Mouse (Mus musculus) frontal cortex, adult (tissue): Measurements from ENCODE around the gene AI413582.
A peak's percentile ranks its signal among the peaks of the same experiment; 100 is the strongest.

Source experiments
- ATAC-seq: cut with Nextera tagmentation; 2 replicates; pipeline ENCODE4 v1.9.2; 2017; ENCODE audit warnings: mild to moderate bottlenecking, moderate library complexity, mixed read lengths; ENCODE audit not compliant: low TSS enrichment

The AI413582 gene

DNA sequence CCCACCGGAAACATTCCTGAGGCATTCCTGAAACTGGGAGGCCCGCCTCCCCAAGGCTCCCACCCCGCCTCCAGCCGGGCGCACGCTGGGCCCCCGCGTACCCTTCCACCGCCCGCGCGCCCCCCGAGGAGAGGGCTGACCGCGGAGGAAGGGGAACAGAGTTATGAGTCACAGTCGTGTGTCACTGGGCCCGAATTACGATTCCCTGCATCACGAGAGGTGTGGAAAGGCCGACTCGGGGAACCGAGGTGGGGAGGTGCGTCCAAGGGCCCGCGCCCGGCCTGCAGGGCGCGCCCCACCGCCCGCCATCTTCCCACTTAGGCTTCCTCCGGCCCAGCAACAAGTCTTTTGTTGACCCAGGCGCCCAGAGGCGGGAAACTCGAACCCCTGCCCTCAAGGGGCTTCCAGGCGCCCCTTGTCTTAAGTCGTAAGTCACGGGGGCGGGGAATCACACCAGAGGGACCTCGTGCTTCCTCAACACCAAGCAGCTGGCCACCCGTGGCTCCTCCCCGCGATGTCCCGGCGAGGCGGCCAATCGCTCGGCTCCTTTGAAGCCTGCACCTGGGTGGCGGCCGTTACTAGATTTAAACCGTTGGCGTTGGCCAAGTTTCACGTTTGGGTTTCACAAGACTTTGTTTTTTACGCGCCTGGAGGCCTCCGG lies 9.9 kb downstream of the AI413582 start:
- ATAC-seq, result no peak

DNA sequence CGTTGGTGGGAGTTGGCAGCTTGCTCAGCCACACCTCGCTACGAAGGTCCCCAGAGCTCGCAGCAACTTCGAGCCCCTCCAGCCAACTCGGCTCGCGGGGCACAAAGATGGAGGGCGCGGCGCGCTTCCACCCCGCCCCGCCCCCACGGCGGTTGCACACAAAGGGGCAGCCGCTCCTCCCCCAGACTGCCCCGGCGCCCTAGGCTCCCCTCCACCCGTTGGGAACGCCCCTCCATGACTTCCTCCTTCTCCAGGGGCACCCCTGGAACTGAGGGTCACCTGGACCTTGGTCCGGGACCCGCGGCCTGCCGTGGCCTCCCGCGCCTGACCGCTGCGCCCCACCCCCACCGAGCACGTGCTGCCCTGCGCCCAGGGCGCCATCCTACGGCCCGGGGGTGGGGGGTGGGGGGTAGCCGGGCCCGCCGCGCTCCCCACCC lies 10.5 kb downstream of the AI413582 start:
- no peak for ATAC-seq

DNA sequence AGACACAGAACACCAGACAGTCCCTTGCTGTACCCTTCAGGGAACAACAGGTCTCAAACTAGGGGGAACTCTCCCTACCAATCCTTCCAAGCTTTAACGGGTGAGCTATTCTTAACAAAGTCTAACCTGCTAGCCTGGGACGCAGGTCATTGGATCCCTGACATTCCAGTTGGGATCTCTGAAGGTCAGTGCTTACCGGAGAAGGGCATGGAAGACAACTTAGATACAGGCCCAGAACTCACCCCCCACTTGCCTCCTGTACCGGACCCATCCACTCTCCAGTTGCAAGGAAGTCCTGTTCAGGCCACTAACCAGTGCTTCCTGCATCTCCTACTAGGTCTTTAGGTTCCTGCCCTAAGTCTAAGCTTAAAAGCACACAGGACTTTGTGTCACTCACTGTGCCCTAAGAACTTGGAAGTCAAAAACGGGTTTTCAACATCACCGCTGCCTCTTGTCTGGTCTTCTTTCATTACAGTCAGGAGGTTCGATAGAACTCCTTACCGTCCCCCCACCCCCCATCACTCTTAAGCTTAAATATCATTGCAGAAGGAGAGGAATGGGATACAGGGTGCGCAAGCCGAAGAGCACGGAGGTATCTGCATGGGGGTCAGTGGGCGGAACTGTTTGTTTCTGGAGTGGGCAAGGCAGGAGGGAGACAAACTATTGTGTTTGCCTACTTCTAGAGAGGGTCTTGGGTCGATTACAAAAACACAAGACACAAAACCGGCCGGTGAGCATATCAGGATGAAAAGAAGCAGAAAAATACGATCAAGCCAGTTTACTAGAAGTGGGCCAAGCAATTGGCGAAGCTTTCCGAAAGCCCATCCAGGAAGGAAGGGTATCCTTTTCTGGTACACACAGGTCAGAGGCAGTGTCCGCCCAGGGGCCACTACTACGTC lies 11.2 kb downstream of the AI413582 start:
- no peak for ATAC-seq

DNA sequence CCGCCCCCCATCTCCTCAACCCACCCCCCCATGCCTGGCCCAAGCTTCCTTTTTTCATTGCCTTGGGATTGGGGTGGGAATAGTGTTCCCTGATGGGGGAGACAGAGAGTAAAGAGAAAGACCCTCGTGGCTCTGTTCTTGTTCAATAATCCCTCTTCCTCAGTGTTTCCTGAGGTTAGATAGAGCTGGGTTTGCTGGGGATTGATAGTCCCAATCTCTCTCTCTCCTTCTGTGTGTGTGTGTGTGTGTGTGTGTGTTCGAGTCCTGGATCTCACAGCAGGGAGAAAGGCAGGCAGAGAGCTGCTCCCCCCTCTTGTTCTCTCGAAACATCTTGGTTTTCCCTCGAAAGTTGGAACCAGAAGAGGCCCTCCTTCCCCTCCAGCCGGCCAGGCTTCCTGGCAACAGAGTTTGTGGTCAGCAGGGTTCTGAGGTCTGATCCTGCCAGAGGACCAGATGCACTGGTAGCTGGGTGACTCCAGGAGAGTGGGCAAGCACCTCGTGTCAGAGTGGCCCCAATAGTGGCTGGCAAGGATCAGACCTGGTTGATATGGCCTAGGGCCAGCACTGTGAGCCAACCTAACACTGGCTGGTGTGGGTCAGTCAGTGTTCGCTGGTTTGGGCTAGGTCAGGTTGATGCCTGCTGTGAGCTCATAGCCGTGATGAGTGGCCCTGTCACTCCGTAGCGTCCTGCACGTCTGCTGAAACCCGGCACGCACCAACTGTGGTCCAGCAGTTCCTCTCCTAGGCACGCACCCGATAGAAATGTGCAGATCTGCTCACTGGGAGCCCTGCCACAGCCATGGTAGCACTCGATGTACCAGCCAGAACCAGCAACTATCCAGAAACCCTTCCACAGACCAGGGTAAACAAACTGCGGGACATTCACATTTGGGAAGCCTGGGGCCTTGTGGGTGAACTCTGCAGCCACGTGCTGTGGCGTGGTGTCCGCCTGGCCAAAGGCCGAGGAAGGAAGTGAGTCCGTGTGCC lies 13.0 kb downstream of the AI413582 start:
- no peak for ATAC-seq

DNA sequence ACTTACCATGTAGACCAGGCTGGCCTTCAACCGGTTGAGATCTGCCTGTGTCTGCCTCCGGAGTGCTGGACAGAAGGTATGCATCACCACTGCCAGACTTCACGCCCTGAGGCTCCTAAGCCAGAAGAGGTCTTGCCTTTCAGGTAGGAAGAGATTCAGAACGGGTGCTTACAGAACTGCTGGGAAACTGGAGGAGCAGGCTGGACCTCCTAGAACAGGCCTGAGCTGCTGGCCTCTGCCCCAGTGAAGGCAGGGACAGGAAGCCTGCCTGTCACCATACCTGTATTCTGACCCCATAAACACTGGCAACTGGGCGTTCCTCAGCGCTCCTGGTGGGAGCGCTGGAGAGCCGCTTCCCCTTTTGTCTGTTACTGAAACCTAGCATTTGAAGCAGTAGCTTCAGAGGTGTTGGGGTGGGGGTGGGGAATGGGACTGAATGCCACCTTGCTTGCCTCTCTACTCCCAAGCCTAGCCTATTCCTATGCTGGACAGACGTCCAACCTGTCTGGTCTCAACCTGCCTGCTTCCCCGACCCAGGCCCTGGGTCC lies 14.1 kb downstream of the AI413582 start:
- no peak for ATAC-seq

DNA sequence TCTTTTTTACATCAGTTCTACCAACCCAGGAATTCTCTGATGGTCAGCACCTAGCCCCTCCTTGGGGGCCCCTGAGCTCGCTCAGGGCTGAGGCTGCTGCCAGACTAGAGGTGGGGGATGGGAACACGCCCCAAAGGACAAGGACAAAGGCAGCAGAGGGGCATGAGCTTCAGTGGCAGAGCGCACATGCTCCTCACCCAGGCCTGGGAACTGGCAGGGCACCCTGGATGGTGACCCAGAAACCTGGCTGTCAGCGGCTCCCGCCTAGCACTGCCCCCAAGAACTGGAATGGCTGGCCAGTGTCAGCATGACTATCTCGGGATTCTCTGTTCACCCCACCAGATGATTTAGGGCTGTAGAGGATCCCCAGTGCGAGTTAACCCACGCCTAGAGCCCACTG lies 16.3 kb downstream of the AI413582 start:
- ATAC-seq, result no peak

DNA sequence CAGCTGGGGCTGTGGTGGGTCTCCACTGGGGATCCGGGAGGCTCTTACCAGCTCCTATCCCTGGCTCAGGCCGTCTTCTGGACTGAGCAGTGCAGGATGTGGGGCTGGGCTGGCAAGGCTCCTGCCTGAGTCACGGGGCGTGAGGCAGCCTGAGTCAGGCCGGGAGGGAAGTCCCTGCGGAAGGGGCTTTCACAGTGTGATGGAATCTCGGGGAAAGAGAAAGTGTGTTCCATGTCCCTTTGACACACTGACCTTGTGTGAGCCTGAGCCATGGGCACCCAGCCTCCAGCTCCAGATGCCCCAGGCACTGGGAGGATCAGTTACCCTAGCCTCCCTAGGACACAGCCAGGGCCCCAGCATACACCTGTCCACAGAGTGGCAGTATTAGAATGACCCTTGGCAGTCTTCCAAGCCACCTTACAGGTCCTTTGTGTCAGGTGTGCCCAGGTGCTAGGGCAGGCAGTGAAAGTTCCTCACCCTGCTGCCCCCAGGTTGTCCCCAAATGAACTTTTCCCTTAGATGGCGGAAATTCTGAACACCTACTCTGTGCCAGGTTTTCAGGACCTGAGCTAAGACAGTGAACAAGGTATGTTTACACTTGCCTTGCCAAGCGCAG lies 18.2 kb downstream of the AI413582 start:
- ATAC-seq, result no peak

DNA sequence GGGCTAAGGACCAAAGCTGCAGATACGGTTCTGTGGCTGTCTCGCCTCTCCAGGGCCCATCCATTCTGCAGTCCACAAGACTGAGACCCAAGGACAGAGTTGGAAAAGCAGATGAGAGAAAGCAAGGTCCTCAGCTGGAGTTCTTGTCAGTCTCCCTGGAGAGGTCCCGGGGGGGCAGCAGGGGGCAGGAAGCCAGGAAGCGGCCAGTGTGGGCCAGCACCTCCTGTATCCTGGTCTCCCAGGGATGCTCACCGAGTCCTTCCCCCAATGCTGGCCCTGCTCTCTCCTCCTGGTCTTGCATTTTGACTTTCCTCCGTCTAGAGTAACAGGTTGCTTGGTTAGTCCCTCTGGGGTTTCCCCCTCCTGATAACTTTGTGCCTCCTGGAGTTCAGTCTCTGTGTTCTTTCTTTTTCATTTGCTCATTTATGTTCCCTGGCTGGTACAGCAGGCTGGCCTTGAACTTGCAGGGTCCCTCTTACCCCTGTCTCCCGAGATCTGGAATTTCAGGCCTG lies 18.9 kb downstream of the AI413582 start:
- no peak for ATAC-seq

DNA sequence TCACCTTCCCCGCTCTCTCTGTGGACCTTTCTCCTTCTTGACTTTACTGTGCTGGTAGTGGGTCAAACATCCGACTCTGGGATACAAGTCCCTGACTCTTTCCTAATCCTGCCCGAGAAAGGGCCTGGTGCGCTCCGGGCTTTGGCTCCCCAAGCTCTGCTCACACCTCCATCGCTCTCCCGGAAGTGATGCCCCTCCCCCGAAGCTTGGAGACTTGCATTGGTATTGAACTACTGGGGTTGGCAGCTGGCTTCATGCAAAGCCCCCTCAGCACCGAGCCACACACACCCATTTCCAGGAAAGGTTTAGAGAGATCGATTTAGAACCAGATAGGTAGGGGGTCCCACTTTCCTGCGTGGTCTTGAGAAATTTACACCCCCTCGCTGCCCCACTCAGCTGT lies 19.6 kb downstream of the AI413582 start:
- no peak for ATAC-seq

DNA sequence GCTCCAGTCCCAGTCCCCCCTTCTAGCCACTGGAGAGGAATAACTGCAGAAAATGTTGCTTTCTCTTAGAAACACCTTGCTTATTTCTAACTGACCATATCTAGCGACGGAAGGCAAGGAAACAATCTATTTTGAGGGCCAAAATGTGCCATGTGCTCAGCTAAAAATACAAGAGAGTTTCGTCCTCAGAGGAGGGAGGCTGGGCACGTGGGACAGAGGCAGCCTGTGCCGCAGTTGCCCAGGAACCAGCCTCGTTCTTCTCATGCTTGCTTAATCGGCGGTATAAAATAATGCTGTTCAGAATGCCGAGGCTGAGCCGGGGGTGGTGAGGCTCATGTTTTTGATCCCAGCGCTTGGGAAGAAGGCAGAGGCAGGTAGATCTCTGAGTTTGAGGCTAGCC lies 21.0 kb downstream of the AI413582 start:
- peak; percentile 86; the same call in 1 of the 2 replicates for ATAC-seq

DNA sequence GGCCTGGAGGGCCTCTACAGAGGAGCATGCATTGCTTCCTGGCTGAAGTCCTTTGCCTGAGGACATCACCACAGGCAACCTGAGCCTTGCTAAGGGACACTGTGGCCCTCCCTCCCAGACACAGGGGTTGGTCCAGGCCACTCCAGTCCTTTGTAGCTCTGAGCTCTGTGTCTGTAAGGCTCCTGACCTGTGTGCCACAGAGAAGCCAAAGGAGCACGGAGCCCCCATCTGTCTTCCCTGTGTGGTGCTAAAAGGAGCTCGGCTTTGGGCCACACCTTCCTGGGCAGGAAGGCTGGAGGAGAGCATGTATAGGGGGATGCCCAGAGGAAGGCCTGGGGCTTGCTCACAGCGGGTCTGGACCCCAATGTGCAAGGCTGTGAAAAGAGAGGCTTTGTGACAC lies 23.6 kb downstream of the AI413582 start:
- ATAC-seq, result no peak

DNA sequence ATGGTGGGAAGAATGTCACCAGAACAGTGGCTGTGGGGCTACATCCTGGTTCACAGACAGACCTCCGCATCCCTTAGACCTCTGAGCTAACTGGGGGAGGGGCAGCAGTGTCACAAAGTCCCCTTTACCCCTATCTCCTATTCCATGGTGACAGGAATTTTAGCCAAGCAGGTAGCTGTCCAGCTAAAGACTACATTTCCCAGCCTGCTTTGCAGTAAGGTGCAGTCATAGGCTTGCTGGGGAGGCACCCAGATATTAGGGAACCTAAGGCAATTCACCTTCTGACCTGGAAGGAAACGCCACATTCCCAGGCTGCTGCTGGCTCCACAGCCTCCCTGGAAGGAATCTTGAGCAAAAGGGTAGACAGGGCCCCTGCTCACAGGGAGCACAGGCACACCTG lies 24.3 kb downstream of the AI413582 start:
- ATAC-seq, result no peak

DNA sequence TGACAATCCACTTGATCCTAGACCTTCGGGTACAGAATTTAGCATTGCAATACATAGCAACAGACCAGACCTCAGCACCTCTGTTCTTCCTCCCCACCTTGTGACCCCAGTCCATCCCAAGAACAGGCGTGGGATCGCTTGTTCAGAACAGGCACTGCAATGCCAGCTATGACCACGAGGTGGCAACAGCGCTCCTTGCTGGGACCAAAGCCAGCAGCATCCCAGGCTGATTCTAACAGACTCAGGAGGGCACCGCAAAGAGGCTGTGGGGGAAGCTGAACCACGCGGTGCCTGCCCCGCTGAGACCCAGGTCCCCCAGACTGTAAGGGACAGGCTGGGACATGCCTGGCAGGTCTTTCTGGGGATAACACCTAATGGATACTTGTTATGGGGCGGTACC lies 30.8 kb downstream of the AI413582 start:
- ATAC-seq, result peak; percentile 59; the same call in 1 of the 2 replicates

DNA sequence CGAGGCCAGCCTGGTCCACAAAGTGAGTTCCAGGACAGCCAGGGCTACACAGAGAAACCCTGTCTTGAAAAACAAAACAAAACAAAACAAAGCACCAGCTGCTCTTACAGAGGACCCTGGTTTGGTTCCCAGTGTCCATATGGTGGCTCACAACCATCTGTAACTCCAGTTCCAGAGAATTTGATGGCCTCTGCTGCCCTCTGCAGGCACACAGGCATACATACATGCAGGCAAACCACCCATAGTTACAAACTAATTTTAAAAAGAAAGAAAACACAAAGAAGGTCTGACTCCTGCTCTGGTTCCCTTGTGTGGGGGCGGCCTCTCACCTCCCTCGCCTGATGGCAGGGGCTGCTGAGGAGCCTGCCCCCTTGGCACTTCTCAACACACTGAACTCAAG lies 32.2 kb downstream of the AI413582 start:
- no peak for ATAC-seq

DNA sequence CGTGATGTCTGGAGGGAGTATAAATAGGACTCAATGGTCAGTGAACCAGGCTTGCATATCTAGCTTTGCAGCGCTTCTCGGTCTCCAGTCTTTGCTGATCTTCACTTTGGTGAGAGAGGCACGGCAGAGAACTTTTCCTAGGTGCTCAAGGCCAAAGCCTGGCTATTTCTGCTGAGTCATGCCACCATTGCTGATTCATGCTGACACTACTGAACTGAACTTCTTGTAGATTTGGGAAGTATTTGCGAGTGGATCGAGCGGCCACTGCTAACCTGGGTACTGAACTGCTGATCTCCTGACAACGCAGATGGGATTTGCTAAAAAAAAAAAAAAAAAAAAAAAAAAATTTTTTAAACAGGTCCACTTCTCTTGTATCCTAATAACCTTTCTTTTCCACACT lies 33.5 kb downstream of the AI413582 start:
- no peak for ATAC-seq

DNA sequence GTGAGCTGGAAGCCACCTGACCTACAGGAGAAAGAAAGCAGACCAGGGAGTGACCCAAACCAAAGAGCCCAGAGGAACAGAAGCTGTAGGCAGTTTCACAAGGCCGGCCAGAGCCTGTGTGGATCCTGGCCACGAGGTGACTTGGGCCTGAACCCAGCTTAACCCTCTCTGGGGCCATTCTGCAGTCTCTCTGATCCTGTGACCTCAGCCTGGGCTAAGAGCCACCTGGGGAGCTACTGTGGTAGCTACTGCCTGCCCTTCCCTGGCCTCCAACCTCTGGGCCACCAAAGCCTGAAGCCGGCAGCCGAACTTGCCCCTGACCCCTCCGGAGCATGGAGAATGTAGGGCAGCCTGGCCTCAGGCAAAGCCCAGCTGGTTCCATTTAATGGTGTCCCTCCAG lies 36.8 kb downstream of the AI413582 start:
- no peak for ATAC-seq

DNA sequence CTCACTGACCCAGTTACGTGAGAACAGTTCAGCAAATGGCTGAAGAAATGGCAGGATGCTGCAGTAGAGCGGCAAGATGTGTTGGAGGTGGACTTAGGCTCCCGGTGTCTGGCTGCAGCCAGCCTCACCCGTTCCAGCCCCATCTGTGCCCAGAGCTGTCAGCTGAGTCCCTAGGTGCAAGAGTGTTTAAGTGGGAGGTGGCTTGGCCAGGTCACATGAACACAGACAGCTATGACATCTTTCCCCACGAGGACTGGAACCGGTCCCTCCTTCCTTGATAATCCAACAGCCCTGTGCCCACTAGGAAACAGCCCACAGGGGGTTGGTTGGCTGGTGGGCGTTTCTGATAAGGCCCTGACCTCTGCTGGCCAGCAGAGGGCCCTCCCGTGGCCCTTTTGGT lies 37.5 kb downstream of the AI413582 start:
- ATAC-seq, result no peak

DNA sequence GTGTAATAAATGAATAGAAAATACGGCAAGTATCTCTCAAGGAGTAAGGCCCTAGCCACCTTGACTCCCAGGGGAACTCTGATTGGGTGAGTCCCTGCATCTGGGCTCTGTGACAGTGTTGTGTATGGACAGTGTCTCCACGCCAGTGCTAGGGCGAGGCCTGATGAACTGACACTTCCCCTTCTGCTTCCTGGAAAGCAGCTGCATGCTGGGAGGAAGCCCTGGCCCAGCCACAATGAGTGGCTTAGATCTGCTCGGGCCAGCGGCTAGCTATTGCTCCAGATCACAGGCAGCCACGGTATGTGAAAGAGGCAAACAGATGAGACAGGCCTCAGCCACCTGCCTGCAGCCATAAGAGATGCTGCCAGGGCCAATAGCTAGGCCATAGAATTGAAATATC lies 38.4 kb downstream of the AI413582 start:
- ATAC-seq, result no peak

DNA sequence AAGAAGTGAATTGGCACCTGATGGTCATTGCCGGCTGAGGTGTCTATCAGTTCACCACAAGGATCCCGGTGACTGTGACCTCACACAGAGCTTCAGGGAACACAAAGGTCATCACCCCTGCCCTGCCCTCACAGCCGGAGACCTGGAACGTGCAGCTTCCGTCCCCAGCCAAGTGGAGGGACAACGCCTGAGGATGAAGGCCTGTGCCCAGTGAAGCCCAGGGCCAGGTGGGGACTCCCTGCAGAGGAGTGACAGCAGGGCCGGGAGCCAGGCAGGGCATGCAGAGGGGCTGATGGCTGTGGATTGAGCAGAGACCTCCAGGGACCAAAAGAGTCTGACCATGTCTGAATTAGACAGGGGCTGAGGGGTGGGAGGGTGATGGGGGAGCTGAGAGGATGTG lies 42.4 kb downstream of the AI413582 start:
- ATAC-seq, result no peak

DNA sequence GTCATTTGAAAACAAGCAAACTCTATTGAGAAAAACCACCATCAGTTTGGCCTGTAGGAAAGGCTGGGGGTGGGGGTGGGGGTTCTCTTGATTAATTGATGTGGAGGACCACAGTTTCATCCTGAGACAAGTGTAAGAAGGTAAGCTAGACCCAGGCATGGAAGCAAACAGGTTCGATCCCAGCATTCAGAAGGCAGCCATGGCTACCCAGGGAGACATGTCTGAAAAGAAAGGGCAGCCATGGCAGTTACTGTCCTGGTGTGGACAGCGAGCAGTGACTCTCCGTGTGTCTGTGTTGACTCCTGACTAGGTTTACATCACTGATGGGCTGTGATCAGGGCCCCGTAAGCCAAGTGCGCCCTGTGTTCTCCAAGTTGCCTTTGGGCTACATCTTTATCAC lies 44.3 kb downstream of the AI413582 start, which contains the start of gene Grm4:
Grm4 (minus strand) TSS at position 101 of the 400 bp plus-strand sequence.
- ATAC-seq, result no peak

DNA sequence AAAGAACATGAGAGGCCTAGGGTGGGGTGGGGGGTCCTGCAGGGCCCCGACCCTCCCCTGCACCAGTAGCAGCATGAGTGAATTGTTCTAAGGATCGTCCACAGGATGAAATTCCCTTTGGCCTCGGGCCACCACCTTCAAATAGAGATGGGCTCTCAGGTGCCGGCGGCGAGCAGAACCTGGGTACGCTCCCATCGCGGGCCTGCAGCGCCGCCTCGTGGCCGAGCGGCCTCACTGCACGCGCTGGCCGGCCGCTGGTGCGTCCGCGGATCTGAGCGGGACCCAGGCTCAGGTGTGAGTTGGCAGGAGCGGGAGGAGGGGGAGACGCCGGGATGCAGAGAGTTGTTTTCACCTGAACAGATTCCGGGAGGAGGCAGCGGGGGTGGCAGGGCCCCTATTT lies 45.0 kb downstream of the AI413582 start:
- peak; percentile 69; the same call in 1 of the 2 replicates for ATAC-seq
